Mouse (Mus musculus) hindbrain, embryonic 14.5 days (tissue): ENCODE data around the gene Prkar1a. TPM values are rescaled to one million over a fixed set of nuclear protein-coding genes. Genes with fewer than 3 reads are reported as not detected.

Experiments used
- ATAC-seq: fragments of 200-750 bp; cut with Nextera tagmentation; 2 replicates; pipeline ENCODE4 v1.8.0; 2017; ENCODE audit warnings: moderate number of reproducible peaks, mild to moderate bottlenecking, moderate TSS enrichment, moderate library complexity; ENCODE audit not compliant: low FRiP score
- DNase-seq: peaks from one replicate; pipeline ENCODE4 v3.0.0-alpha.2; 2015; ENCODE audit warnings: low spot score
- H3K27ac ChIP-seq: fragments of 300-500 bp; sonication (generic); 2 replicates; pipeline ENCODE4 v1.5.1; 2014; ENCODE audit warnings: mild to moderate bottlenecking, moderate library complexity
- H3K27me3 ChIP-seq: fragments of 300-500 bp; sonication (generic); 2 replicates; pipeline ENCODE4 v1.6.1; 2014; ENCODE audit warnings: mild to moderate bottlenecking, low read length, mixed read lengths; ENCODE audit not compliant: control insufficient read depth, insufficient read depth
- H3K36me3 ChIP-seq: fragments of 300-500 bp; sonication (generic); replicated peaks from 2 replicates; pipeline ENCODE4 v1.6.1; 2014; ENCODE audit not compliant: control insufficient read depth, insufficient read depth
- H3K4me1 ChIP-seq: fragments of 300-500 bp; sonication (generic); replicated peaks from 2 replicates; pipeline ENCODE4 v1.6.1; 2014; ENCODE audit warnings: antibody characterized with exemption, low read length, mixed read lengths; ENCODE audit not compliant: control insufficient read depth, insufficient read depth
- H3K4me2 ChIP-seq: fragments of 300-500 bp; sonication (generic); replicated peaks from 2 replicates; pipeline ENCODE4 v1.6.1; 2014; ENCODE audit warnings: mild to moderate bottlenecking, moderate library complexity
- H3K4me3 ChIP-seq: fragments of 300-500 bp; sonication (generic); replicated peaks from 2 replicates; pipeline ENCODE4 v1.5.1; 2014; ENCODE audit warnings: mild to moderate bottlenecking, low read length
- H3K9ac ChIP-seq: fragments of 300-500 bp; sonication (generic); 2 replicates; pipeline ENCODE4 v1.6.1; 2014
- H3K9me3 ChIP-seq: fragments of 300-500 bp; sonication (generic); 2 replicates; pipeline ENCODE4 v1.6.1; 2016; ENCODE audit warnings: low read length; ENCODE audit not compliant: control insufficient read depth
- whole genome bisulfite sequencing: fragments of 180-500 bp; shearing (Covaris S2); extraction: QIAGEN DNeasy Blood & Tissue Kit; methylation state at CpG from one replicate; pipeline ENCODE4 v1.1.7; 2014; 5-methylcytosine and 5-hydroxymethylcytosine counted together
- polyA plus RNA-seq: library from polyadenylated mRNA; unstranded; fragments of >200 nt; fragmentation: Nextera tagmentation; extraction: Ambion mirVana; gene quantifications from 2 replicates; pipeline ENCODE4 v1.2.1, GENCODE M21; 2014

Gene Prkar1a
- polyA plus RNA-seq, 1 experiment from 2014 or later = 515 TPM

DNA sequence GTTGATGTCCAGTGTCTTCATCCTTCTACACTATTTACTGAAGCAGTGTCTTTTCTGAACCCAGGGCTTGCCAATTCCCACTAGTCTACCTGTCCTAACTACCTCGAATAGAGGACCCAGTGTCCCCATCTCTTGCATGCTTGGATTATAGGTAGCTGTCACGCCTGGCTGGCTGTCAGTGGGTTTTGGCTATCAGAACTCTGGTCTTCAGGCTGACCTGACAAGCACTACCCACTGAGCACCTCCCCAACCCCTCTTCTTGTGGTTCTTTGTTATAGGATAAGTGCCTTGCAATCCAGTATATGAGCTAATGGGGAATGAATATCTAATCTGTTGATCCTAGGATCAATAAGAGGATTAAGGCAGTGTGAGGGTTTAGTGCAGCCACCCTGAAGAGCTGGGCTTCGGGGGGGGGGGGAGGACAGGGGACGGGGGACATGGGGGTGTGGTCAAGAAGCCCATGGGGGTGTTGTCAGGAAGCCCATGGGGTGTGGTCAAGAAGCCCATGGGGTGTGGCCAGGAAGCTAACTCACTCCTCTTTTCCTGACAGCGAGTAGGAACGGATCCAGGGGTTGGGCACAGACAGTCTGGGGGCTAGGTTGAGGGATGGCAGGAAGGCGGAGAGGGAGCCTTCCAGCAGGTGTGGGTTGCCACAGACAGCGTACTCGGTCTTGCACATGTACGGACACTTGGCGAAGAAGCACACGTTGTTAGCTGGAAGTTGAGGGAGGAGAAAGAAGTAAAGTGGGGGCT lies 27.6 kb downstream of the Prkar1a start:
- H3K9me3 ChIP-seq = no peaks in the 10 kb centered on the region
- no peak for ATAC-seq
- H3K4me1 ChIP-seq = no peaks in the 10 kb centered on the region
- no peak overlapping the region for H3K4me3 ChIP-seq
- no peak for DNase-seq
- H3K27me3 ChIP-seq = no peaks in the 10 kb centered on the region
- WGBS = 87% methylated on average over 11 of the region's 12 CpGs
- H3K36me3 ChIP-seq = no peaks in the 10 kb centered on the region
- H3K27ac ChIP-seq = no peak overlapping the region
- H3K9ac ChIP-seq = no peak overlapping the region
- H3K4me2 ChIP-seq = no peak overlapping the region

DNA sequence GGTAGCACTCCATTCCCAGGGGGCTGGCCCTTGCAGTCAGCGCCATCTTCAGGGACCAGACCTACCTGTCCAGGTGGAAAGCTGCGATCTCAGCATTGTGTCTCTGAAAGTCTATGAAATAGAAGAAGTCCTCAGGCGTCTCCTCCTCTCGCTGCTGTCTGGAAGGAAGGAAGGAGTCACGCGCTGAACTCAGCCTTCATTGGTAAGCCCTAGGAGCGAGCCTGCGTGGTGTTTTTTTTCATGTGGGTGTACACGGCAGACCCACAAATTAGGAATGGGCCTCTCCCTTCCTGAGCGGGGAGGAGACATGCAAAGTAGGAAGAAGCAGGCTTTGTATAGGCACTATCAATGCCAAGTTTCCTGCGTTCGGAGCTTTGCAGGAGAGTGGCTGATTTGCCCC lies 29.1 kb downstream of the Prkar1a start:
- DNase-seq (no peak), ATAC-seq (no peak)
- Histone ChIP-seq H3K9me3 (no peaks in the 10 kb centered on the region), H3K4me1 (no peaks in the 10 kb centered on the region), H3K36me3 (no peaks in the 10 kb centered on the region), H3K9ac (no peak overlapping the region), H3K4me2 (no peak overlapping the region), H3K27me3 (no peaks in the 10 kb centered on the region), H3K4me3 (no peak overlapping the region), H3K27ac (no peak overlapping the region)
- WGBS = 82% methylated on average over 12 of the region's 12 CpGs

DNA sequence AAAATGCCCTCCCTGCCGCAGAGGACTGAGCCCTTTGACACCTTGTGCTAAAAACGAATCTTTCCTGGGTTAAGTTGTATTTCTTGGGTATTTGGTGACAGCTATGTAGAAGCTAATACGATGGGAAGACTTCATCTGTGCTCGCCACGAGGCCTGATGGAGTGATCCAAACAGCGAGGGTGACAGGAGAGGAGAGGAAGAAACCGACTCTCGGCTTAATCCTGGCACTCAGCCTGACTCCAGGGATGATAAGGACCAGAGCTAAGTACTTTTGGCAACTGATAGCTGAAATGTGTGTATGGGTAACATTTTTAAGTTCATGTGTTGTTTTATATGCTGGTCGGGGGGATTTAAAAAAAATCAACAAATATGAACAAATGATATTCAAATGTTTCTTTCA lies 31.7 kb downstream of the Prkar1a start:
- ATAC-seq (no peak), DNase-seq (no peak)
- Histone ChIP-seq H3K4me3 (no peak overlapping the region), H3K4me2 (no peak overlapping the region), H3K9ac (no peak overlapping the region), H3K27me3 (no peaks in the 10 kb centered on the region), H3K36me3 (no peaks in the 10 kb centered on the region), H3K27ac (no peak overlapping the region), H3K9me3 (no peaks in the 10 kb centered on the region), H3K4me1 (no peaks in the 10 kb centered on the region)
- WGBS = 81% methylated on average over 9 of the region's 9 CpGs

DNA sequence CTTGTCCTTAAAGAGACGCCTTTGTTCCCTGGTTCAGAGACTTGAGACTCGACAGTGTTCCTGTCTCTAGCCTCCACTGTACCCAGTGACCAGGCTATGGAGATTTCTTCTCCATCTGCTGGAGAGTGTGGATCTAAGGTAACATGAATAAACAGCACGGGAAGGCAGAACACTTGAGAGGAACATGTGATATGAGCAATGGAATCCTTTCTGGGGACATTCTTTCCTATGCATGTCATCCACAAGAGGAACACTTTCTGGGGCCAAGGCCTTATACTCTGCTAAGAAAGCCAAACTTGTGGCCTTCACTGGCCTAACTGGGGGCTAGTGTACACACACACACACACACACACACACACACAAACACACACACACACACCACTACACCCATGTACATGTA lies 32.4 kb downstream of the Prkar1a start:
- Histone ChIP-seq H3K4me3 (no peak overlapping the region), H3K4me1 (no peaks in the 10 kb centered on the region), H3K9ac (no peak overlapping the region), H3K36me3 (no peaks in the 10 kb centered on the region), H3K4me2 (no peak overlapping the region), H3K27ac (no peak overlapping the region), H3K27me3 (no peaks in the 10 kb centered on the region), H3K9me3 (no peaks in the 10 kb centered on the region)
- ATAC-seq (no peak), DNase-seq (no peak)
- 86% methylated on average over 3 of the region's 3 CpGs for WGBS

DNA sequence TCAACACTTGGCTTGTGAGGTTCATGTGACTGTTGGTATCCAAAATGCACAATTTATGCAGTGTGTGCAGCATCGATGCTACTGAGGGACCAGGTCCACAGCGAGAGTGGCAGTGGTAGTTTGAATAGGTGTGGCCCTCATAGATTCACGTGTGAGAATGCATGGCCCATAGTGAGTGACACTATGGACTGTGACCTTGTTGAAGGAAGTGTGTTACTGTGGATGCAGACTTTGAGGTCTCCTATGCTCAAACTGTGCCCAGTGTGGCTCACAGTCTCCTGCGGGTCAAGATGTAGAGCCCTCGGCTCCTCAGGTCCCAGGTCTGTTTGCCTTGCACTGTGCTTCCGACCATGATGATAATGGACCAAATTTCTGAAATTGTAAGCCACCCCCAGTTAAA lies 33.0 kb downstream of the Prkar1a start:
- no peak overlapping the region for H3K4me2 ChIP-seq
- 93% methylated on average over 6 of the region's 6 CpGs for WGBS
- H3K4me3 ChIP-seq = no peak overlapping the region
- no peak overlapping the region for H3K27ac ChIP-seq
- no peaks in the 10 kb centered on the region for H3K4me1 ChIP-seq
- no peak overlapping the region for H3K9ac ChIP-seq
- H3K36me3 ChIP-seq = no peaks in the 10 kb centered on the region
- H3K9me3 ChIP-seq = no peaks in the 10 kb centered on the region
- ATAC-seq (no peak), DNase-seq (no peak)
- H3K27me3 ChIP-seq = no peaks in the 10 kb centered on the region

DNA sequence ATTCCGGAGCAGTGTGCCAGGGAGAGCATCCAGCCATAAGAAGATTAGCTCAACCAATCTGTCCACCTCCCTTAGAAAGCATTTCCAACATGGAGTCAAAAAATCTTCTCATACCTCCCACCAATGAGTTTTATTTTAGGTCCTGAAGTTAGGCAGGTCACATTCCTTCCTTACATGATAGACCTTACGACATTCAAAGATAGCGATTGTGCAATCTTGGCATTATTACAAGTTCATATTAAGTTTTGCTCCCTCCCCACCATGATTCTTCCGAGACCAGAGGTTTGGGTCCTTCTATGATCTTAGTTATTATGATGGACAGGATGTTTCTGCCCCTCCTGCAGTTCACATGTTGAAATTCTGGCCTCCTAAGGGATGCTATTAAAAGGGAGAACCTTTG lies 40.3 kb downstream of the Prkar1a start:
- Histone ChIP-seq H3K4me1 (no peaks in the 10 kb centered on the region), H3K9me3 (no peaks in the 10 kb centered on the region), H3K27me3 (no peaks in the 10 kb centered on the region), H3K36me3 (no peaks in the 10 kb centered on the region), H3K4me2 (no peak overlapping the region), H3K27ac (no peak overlapping the region), H3K4me3 (no peak overlapping the region), H3K9ac (no peak overlapping the region)
- WGBS = 97% methylated on average over 4 of the region's 4 CpGs
- ATAC-seq (no peak), DNase-seq (no peak)

DNA sequence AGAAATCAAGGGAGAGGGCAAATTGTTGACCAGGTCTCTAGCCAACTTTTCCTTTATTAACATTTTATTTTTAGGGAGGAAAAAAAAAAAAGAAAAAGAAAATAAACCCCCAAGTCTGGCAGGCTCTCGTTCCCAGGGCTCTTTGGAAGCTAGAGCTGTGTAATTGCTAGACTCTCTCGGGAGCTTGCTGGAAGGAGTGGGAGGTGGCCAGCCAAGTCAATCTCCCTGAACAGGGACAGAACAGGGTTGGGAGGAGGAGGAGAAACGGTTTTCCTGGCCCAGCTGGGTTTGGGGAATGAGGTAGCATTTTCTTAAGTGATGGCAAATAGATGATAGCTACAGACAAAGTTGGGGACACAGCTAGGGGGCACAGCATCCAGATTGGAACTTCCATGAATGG lies 43.5 kb downstream of the Prkar1a start:
- 34% methylated on average over 3 of the region's 3 CpGs for WGBS
- H3K4me2 ChIP-seq = no peak overlapping the region
- ATAC-seq (no peak), DNase-seq (no peak)
- no peaks in the 10 kb centered on the region for H3K27me3 ChIP-seq
- no peaks in the 10 kb centered on the region for H3K9me3 ChIP-seq
- H3K36me3 ChIP-seq = no peaks in the 10 kb centered on the region
- H3K9ac ChIP-seq = no peak overlapping the region
- no peak overlapping the region for H3K27ac ChIP-seq
- H3K4me3 ChIP-seq = no peak overlapping the region
- H3K4me1 ChIP-seq = no peaks in the 10 kb centered on the region

DNA sequence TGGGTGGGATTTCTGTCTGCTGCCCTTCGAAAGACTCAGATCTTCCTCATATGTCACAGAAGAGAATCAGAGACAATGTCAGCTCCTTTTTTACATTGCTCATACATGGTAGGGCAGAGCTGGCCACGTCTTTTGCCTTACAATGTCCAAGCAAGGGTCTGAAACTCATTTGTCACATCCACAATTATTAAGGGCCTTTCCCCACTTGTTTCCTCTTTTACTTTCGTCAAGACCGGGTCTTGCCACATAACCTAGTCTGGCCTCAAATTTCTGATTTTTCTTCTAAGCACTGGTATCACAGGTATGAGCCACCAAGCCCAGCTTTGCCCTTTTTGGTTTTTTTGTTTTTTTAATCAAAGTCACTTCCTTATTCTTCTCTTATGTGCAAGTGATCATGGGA lies 47.3 kb downstream of the Prkar1a start:
- 87% methylated on average over 4 of the region's 4 CpGs for WGBS

DNA sequence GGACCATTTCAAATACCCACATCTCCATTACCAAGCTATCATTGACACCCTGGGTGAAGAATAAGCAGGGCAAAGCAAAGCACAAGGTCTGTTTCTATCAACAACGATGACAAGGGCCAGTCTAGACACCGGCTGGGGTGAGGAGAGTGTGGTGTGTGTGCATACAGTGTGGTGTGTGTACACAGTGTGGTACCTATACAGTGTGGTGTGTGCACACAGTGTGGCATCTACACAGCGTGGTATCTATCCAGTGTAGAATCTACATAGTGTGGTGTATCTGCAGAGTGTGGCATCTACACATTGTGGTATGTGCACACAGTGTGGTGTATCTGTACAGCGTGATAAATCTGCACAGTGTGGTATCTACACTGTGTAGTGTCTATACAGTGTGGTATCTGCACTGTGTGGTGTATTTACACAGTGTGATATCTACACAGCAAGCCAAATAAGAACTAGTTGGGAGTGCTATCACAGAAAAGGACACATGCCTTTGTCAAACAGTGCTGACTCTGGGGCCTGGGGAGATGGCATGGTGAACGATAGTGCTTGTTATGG lies 48.0 kb downstream of the Prkar1a start:
- DNase-seq = no peak
- H3K4me1 ChIP-seq = no peaks in the 10 kb centered on the region
- 93% methylated on average over 5 of the region's 5 CpGs for whole genome bisulfite sequencing

More for the DNA sequence above, 47.3 kb downstream of the Prkar1a start:
- Histone ChIP-seq H3K27me3 (no peaks in the 10 kb centered on the region), H3K4me3 (no peak overlapping the region), H3K4me2 (no peak overlapping the region), H3K36me3 (no peaks in the 10 kb centered on the region), H3K9me3 (no peaks in the 10 kb centered on the region), H3K4me1 (no peaks in the 10 kb centered on the region), H3K9ac (no peak overlapping the region), H3K27ac (no peak overlapping the region)
- DNase-seq (no peak), ATAC-seq (no peak)

More for the DNA sequence above, 48.0 kb downstream of the Prkar1a start:
- no peaks in the 10 kb centered on the region for H3K27me3 ChIP-seq
- ATAC-seq = no peak
- H3K36me3 ChIP-seq = no peaks in the 10 kb centered on the region
- no peak overlapping the region for H3K4me3 ChIP-seq
- no peak overlapping the region for H3K27ac ChIP-seq
- no peak overlapping the region for H3K4me2 ChIP-seq
- H3K9ac ChIP-seq = no peak overlapping the region
- no peaks in the 10 kb centered on the region for H3K9me3 ChIP-seq
